Mouse (Mus musculus): ENCODE results near the gene Krt2. TPM values are rescaled to one million over a fixed set of nuclear protein-coding genes. Genes with fewer than 3 reads are reported as not detected.

Gene Krt2
- polyA plus RNA-seq (2012; ENCODE audit: low replicate concordance), result not detected in 2 replicates

GRCm38 (mm10) chr15:101817875-101818274 is at the start of gene Krt2:
TSS of gene Krt2 (minus strand) at chr15:101818169.

DNA sequence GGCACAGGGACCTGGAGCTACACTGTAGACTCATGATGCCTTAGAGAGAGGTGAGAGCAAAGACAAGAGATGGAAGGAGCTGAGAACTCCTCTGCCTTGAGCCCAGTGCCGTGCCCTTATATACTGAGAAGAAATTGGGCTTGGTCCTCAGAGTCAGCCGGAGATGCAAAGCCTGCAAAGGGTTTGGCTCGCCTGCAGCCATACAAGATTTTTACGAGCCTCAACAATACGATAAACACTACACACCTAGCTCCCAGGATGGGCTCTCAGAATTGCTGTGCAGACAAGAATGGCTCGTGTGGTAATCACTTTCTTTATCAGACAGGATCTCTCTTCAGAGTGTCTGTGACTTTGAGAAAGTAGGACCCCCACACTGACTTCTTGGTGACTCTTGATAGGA is 32.7 kb upstream of the Krt2 start, which contains the start of gene Krt1:
Gene Krt1 (minus strand): TSS at position 101 of the 400 bp plus-strand sequence.

DNA sequence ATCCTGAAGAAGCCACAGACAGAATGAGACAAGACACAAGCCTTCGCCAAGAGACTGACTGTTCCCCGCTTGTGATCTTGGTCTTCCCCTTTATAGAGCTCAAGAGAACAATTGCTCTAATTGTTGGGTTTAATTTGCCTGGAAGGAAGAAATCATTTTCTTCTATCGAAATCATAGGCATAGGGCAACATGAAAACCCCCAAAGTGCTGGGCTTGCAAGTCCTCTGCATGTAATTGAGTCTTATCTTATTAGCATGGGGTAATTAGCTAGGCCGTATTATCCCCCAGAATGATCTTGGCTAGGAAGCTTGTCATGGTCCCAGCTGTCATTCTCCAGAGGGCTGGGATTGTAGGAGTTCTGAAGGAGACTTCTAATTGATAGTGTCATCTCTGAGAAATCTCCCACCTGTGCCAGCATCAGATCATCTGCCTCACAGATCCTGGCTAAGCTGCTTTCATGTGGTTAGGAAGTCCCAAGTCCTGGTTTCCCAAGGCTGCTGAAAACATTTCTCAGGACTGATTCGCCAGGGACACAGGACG is 15.6 kb downstream of the Krt2 start, which contains the start of gene Krt73:
Gene Krt73 (minus strand): TSS at position 51 of the 540 bp plus-strand sequence.

GRCm38 (mm10) chr15:101786360-101786759 is 31.6 kb downstream of the Krt2 start, which contains the start of gene Krt72:
TSS of gene Krt72 (minus strand) at chr15:101786460.

Other genes starting within 250 kb of the Krt2 start
- not detected in 2 replicates for gene Krt75, start 244.3 kb downstream of the Krt2 start, polyA plus RNA-seq (2012; ENCODE audit: low replicate concordance)
- gene Gm5414, start 190.0 kb downstream of the Krt2 start, polyA plus RNA-seq (2012; ENCODE audit: low replicate concordance), result not detected in 2 replicates
- not detected in 2 replicates for gene Gm5478, start 170.8 kb downstream of the Krt2 start, polyA plus RNA-seq (2012; ENCODE audit: low replicate concordance)
- gene Krt6b, start 137.9 kb downstream of the Krt2 start, polyA plus RNA-seq (2012; ENCODE audit: low replicate concordance), result not detected in 2 replicates
- not detected in 2 replicates for gene Krt6a, start 123.9 kb downstream of the Krt2 start, polyA plus RNA-seq (2012; ENCODE audit: low replicate concordance)
- gene Krt5, start 105.3 kb downstream of the Krt2 start, polyA plus RNA-seq (2012; ENCODE audit: low replicate concordance), result not detected in 2 replicates
- gene Krt71, start 75.1 kb downstream of the Krt2 start, polyA plus RNA-seq (2012; ENCODE audit: low replicate concordance), result not detected in 2 replicates
- gene Krt72, start 31.7 kb downstream of the Krt2 start, polyA plus RNA-seq (2012; ENCODE audit: low replicate concordance), result not detected in 2 replicates
- not detected in 2 replicates for gene Krt73, start 15.8 kb downstream of the Krt2 start, polyA plus RNA-seq (2012; ENCODE audit: low replicate concordance)
- gene Krt1, start 32.6 kb upstream of the Krt2 start, polyA plus RNA-seq (2012; ENCODE audit: low replicate concordance), result not detected in 2 replicates
- not detected in 2 replicates for gene Krt77, start 51.5 kb upstream of the Krt2 start, polyA plus RNA-seq (2012; ENCODE audit: low replicate concordance)
- not detected in 2 replicates for gene Krt76, start 74.8 kb upstream of the Krt2 start, polyA plus RNA-seq (2012; ENCODE audit: low replicate concordance)
- gene Krt4, start 106.6 kb upstream of the Krt2 start, polyA plus RNA-seq (2012; ENCODE audit: low replicate concordance), result not detected in 2 replicates
- gene Krt79, start 122.2 kb upstream of the Krt2 start, polyA plus RNA-seq (2012; ENCODE audit: low replicate concordance), result not detected in 2 replicates
- gene Krt78, start 136.1 kb upstream of the Krt2 start, polyA plus RNA-seq (2012; ENCODE audit: low replicate concordance), result 0.05 TPM in 1 of 2 replicates, not detected in the other
- 0.23 and 0.29 TPM in 2 replicates for gene Krt8, start 186.3 kb upstream of the Krt2 start, polyA plus RNA-seq (2012; ENCODE audit: low replicate concordance)
- gene Krt18, start 210.0 kb upstream of the Krt2 start, polyA plus RNA-seq (2012; ENCODE audit: low replicate concordance), result not detected in 2 replicates